Mouse (Mus musculus) liver, embryonic 14.5 days (tissue): ENCODE results near the gene Zfp383. TPM values are rescaled to one million over a fixed set of nuclear protein-coding genes. Genes with fewer than 3 reads are reported as not detected.

Experiments
- microRNA-seq: library from miRNA; unstranded; fragments of <30 nt; microRNA quantifications from one replicate; pipeline ENCODE4, GENCODE M21; 2016
- polyA plus RNA-seq, 2 experiments: library from polyadenylated mRNA; depleted of rRNA in 1 of 2; stranded (reverse) in 1 of 2; unstranded in 1 of 2; fragments of >200 nt; fragmentation: Nextera tagmentation in 1 of 2; extraction: Ambion mirVana in 1 of 2; gene quantifications; 2 replicates each; pipeline versions ENCODE4 v1.2.1 to v1.2.3; 2012 to 2014

Gene Zfp383
- polyA plus RNA-seq, 2 experiments, result 0.42 to 0.69 TPM

Small RNAs within 50 kb of the gene (microRNA-seq; reads per million reads assigned to microRNA genes)
- not detected for gene Mir7668

Other genes starting within 250 kb of the Zfp383 start
- 0.01 TPM in 1 of 2 replicates, not detected in the other for gene Catsperg2, start 181.2 kb upstream of the Zfp383 start, polyA plus RNA-seq (2012; rRNA removed)
- not detected in 2 replicates for gene Catsperg2, start 181.2 kb upstream of the Zfp383 start, polyA plus RNA-seq (2014; fragmentation: Nextera tagmentation; extraction: Ambion mirVana)
- 2.2 and 2.8 TPM in 2 replicates for gene Zfp84, start 139.7 kb upstream of the Zfp383 start, polyA plus RNA-seq (2012; rRNA removed)
- gene Zfp84, start 139.7 kb upstream of the Zfp383 start, polyA plus RNA-seq (2014; fragmentation: Nextera tagmentation; extraction: Ambion mirVana), result 3.1 and 4.1 TPM in 2 replicates
- gene Zfp30, start 124.2 kb upstream of the Zfp383 start, polyA plus RNA-seq (2012; rRNA removed), result 0.32 and 0.45 TPM in 2 replicates
- 0.32 and 0.61 TPM in 2 replicates for gene Zfp30, start 124.2 kb upstream of the Zfp383 start, polyA plus RNA-seq (2014; fragmentation: Nextera tagmentation; extraction: Ambion mirVana)
- 1.0 and 1.7 TPM in 2 replicates for gene Zfp790, start 92.1 kb upstream of the Zfp383 start, polyA plus RNA-seq (2012; rRNA removed)
- gene Zfp790, start 92.1 kb upstream of the Zfp383 start, polyA plus RNA-seq (2014; fragmentation: Nextera tagmentation; extraction: Ambion mirVana), result 3.4 and 4.1 TPM in 2 replicates
- gene Zfp940, start 54.6 kb upstream of the Zfp383 start, polyA plus RNA-seq (2012; rRNA removed), result 0.17 and 0.41 TPM in 2 replicates
- 0.61 and 1.0 TPM in 2 replicates for gene Zfp940, start 54.6 kb upstream of the Zfp383 start, polyA plus RNA-seq (2014; fragmentation: Nextera tagmentation; extraction: Ambion mirVana)
- 0.69 and 0.92 TPM in 2 replicates for gene Zfp420, start 48.2 kb upstream of the Zfp383 start, polyA plus RNA-seq (2012; rRNA removed)
- 0.66 and 1.0 TPM in 2 replicates for gene Zfp420, start 48.2 kb upstream of the Zfp383 start, polyA plus RNA-seq (2014; fragmentation: Nextera tagmentation; extraction: Ambion mirVana)
- 1.0 and 1.2 TPM in 2 replicates for gene Zfp27, start 1.7 kb upstream of the Zfp383 start, polyA plus RNA-seq (2012; rRNA removed)
- 1.7 TPM in 2 replicates for gene Zfp27, start 1.7 kb upstream of the Zfp383 start, polyA plus RNA-seq (2014; fragmentation: Nextera tagmentation; extraction: Ambion mirVana)
- 1.5 and 1.7 TPM in 2 replicates for gene Zfp74, start 45.9 kb downstream of the Zfp383 start, polyA plus RNA-seq (2012; rRNA removed)
- gene Zfp74, start 45.9 kb downstream of the Zfp383 start, polyA plus RNA-seq (2014; fragmentation: Nextera tagmentation; extraction: Ambion mirVana), result 0.85 and 1.8 TPM in 2 replicates
- gene Zfp568, start 75.7 kb downstream of the Zfp383 start, polyA plus RNA-seq (2012; rRNA removed), result 4.5 and 6.1 TPM in 2 replicates
- gene Zfp568, start 75.7 kb downstream of the Zfp383 start, polyA plus RNA-seq (2014; fragmentation: Nextera tagmentation; extraction: Ambion mirVana), result 7.0 and 8.2 TPM in 2 replicates
- 0.24 and 0.38 TPM in 2 replicates for gene Zfp14, start 143.2 kb downstream of the Zfp383 start, polyA plus RNA-seq (2012; rRNA removed)
- gene Zfp14, start 143.2 kb downstream of the Zfp383 start, polyA plus RNA-seq (2014; fragmentation: Nextera tagmentation; extraction: Ambion mirVana), result 0.21 and 0.27 TPM in 2 replicates
- 0.22 and 0.50 TPM in 2 replicates for gene Zfp82, start 164.7 kb downstream of the Zfp383 start, polyA plus RNA-seq (2012; rRNA removed)
- 1.2 and 1.8 TPM in 2 replicates for gene Zfp82, start 164.7 kb downstream of the Zfp383 start, polyA plus RNA-seq (2014; fragmentation: Nextera tagmentation; extraction: Ambion mirVana)
- gene Gm26920, start 182.2 kb downstream of the Zfp383 start, polyA plus RNA-seq (2012; rRNA removed), result 0.13 TPM in 1 of 2 replicates, not detected in the other
- gene Gm26920, start 182.2 kb downstream of the Zfp383 start, polyA plus RNA-seq (2014; fragmentation: Nextera tagmentation; extraction: Ambion mirVana), result 0.23 TPM in 1 of 2 replicates, not detected in the other
- 0.54 and 1.8 TPM in 2 replicates for gene Zfp566, start 182.3 kb downstream of the Zfp383 start, polyA plus RNA-seq (2012; rRNA removed)
- 1.3 and 1.5 TPM in 2 replicates for gene Zfp566, start 182.3 kb downstream of the Zfp383 start, polyA plus RNA-seq (2014; fragmentation: Nextera tagmentation; extraction: Ambion mirVana)
- 3.7 and 4.8 TPM in 2 replicates for gene Zfp260, start 186.6 kb downstream of the Zfp383 start, polyA plus RNA-seq (2012; rRNA removed)
- gene Zfp260, start 186.6 kb downstream of the Zfp383 start, polyA plus RNA-seq (2014; fragmentation: Nextera tagmentation; extraction: Ambion mirVana), result 11.9 and 12.6 TPM in 2 replicates
- 0.26 and 0.66 TPM in 2 replicates for gene Zfp382, start 213.7 kb downstream of the Zfp383 start, polyA plus RNA-seq (2012; rRNA removed)
- gene Zfp382, start 213.7 kb downstream of the Zfp383 start, polyA plus RNA-seq (2014; fragmentation: Nextera tagmentation; extraction: Ambion mirVana), result 0.32 and 1.5 TPM in 2 replicates